Mouse (Mus musculus): Measurements from ENCODE around the gene Prss54. TPM values are rescaled to one million over a fixed set of nuclear protein-coding genes. Genes with fewer than 3 reads are reported as not detected.
"Not testable (repeated sequence)": the region's sequence is repeated elsewhere in the genome, so short reads cannot be mapped to it uniquely, and the experiment has no call there.

Gene Prss54
- polyA plus RNA-seq (2012; rRNA removed): 0.10 TPM in 1 of 2 replicates, not detected in the other

DNA sequence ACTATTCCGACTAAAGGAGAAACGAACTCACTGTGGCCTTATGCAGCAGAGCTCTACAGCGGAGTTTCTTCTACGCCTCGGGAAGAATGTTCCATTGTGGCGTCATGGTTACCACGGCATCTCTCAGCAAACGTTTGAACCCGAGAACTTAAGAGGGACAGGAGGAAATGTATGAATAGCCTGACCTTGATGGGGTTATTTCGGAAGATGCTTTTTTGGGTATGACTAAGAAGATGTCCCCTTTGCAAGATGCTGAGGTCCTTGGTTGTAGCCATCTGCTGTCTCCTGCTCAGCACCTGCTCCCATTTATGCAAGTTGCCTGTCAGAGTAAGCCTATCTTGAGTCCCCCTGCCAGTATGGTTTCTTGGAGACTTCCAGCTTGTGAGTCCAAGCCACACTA lies at the start of gene Prss54:
Gene Prss54, minus strand, starts transcription at position 101 of the 400 bp plus-strand sequence.
- no peak within 1 kb of the TSS for H3K4me3 ChIP-seq (replicated peaks; ENCODE audit: extremely low read depth, low read depth, low read length)
- no peak for DNase-seq
- WGBS: 75% methylated on average over 10 of the region's 10 CpGs
- TF ChIP-seq POLR2A (IDR thresholded peaks at IDR 0.05; ENCODE audit: borderline replicate concordance, extremely low read depth, low read depth, low read length) (no peak), CTCF (IDR thresholded peaks at IDR 0.05; ENCODE audit: insufficient read depth, low read length) (no peak)
- no peaks in the 10 kb centered on the region for H3K4me1 ChIP-seq (ENCODE audit: control insufficient read depth, insufficient read depth, low read length)

DNA sequence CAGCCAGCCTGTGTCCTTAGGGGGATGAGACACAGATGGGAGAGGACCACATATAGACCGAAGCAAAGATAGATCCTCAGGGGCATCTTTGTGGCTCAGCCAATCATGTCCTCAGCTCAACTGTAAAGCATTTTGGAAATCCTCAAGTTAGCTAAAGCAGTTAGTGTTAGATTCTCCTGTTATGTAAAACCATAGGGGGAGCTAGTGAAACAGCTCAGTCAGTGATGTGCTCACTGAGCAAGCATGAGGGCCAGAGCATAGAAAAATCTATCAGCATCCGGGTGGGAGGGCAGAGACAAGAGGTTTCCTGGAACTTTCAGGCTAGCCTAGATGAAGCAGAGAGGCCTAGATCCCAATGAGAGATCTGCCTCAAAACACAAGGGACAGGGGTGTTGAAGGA lies 48.7 kb upstream of the Prss54 start:
- no peak for DNase-seq
- TF ChIP-seq POLR2A (IDR thresholded peaks at IDR 0.05; ENCODE audit: borderline replicate concordance, extremely low read depth, low read depth, low read length): no peak
- no peak for TF ChIP-seq CTCF (IDR thresholded peaks at IDR 0.05; ENCODE audit: insufficient read depth, low read length)
- Histone ChIP-seq H3K4me3 (replicated peaks; ENCODE audit: extremely low read depth, low read depth, low read length) (no peak overlapping the region), H3K4me1 (ENCODE audit: control insufficient read depth, insufficient read depth, low read length) (no peaks in the 10 kb centered on the region)
- WGBS: 80% methylated on average over 2 of the region's 2 CpGs

DNA sequence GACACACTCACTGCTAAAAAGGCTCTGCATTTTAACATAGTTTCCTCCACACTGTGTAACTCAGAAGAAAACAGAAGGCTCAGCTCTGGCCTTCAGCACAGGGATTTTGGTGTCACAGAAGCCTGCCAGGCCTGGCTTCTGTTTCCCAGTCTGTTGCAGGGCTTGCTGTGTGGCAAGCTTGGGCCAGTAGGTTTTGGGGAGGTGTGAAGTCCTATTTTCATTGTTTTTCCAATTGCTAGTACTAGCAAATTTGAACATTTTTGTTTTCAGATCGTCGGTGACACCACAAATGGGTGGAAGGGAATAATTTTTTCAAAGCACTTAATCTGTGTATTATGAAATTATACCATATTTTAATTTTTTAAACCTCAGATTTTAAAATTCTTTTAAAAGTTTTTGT lies 43.9 kb upstream of the Prss54 start:
- no peak for DNase-seq
- TF ChIP-seq CTCF (IDR thresholded peaks at IDR 0.05; ENCODE audit: insufficient read depth, low read length): no peak
- TF ChIP-seq POLR2A (IDR thresholded peaks at IDR 0.05; ENCODE audit: borderline replicate concordance, extremely low read depth, low read depth, low read length): no peak
- H3K4me1 ChIP-seq (ENCODE audit: control insufficient read depth, insufficient read depth, low read length): no peaks in the 10 kb centered on the region
- WGBS: 93% methylated on average over 2 of the region's 2 CpGs
- H3K4me3 ChIP-seq (replicated peaks; ENCODE audit: extremely low read depth, low read depth, low read length): no peak overlapping the region

DNA sequence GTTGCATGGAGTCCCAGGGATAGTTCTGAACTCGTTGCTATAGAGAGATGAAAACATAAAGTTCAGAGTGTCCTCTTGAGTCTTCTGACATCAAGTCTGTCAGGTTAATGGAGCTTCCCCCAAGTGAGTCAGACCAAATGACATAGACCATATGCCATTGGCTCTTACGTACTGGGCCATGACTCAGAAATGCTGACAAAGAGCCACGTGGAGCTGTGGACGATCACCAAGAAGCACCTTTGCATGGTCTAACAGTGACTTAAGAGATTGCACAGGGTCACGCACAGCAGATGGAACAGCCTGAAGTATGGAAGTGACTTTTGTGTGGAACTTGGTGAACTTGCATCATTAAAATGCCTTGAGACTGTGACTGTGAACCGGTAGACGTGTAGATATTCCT lies 40.2 kb upstream of the Prss54 start:
- Histone ChIP-seq H3K4me1 (ENCODE audit: control insufficient read depth, insufficient read depth, low read length) (no peaks in the 10 kb centered on the region), H3K4me3 (replicated peaks; ENCODE audit: extremely low read depth, low read depth, low read length) (no peak overlapping the region)
- no peak for DNase-seq
- TF ChIP-seq POLR2A (IDR thresholded peaks at IDR 0.05; ENCODE audit: borderline replicate concordance, extremely low read depth, low read depth, low read length) (no peak), CTCF (IDR thresholded peaks at IDR 0.05; ENCODE audit: insufficient read depth, low read length) (no peak)
- WGBS: 90% methylated on average over 7 of the region's 7 CpGs

DNA sequence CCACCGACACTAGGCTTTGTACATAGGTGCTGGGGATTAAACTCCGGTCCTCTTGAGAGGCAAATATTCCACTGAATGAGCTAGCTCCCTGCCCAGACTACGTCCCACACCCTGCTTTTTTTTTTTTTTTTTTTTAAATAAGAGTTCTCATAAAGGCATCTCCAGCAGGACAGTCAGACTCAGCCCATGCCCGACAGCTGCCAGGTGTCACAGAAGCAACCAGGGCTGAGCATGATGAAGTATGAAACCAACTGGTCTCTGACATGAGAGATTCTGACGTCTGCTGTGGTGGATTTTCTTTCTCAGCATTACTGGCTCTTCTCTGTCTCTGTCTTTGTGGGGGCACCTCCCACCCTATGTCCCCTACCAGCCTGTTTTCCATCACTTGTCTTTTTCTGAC lies 35.6 kb upstream of the Prss54 start:
- 50% methylated on average over 5 of the region's 5 CpGs for WGBS
- H3K4me3 ChIP-seq (replicated peaks; ENCODE audit: extremely low read depth, low read depth, low read length): no peak overlapping the region
- DNase-seq: no peak

DNA sequence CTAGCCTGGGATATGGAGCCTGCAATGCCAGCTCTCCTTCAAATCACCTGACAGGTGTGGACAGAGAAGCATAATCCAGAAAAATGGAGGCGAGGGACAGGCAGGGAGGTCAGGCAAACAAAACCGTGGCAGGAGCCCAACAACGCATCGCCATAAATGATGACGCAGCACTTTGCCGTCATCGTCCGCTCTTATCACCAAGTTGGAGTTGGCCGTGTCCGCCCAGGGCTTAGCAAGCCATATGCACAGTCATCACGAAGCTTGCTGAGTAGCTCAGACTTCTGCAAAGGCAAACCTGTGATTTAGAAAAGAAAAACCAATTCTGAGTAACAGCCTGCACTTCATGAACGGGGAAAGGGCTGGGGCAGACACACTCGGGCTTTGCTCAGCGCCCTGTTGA lies 34.6 kb upstream of the Prss54 start:
- no peak overlapping the region for H3K4me3 ChIP-seq (replicated peaks; ENCODE audit: extremely low read depth, low read depth, low read length)
- no peaks in the 10 kb centered on the region for H3K4me1 ChIP-seq (ENCODE audit: control insufficient read depth, insufficient read depth, low read length)
- DNase-seq: no peak
- 58% methylated on average over 14 of the region's 14 CpGs for WGBS
- TF ChIP-seq POLR2A (IDR thresholded peaks at IDR 0.05; ENCODE audit: borderline replicate concordance, extremely low read depth, low read depth, low read length) (no peak), CTCF (IDR thresholded peaks at IDR 0.05; ENCODE audit: insufficient read depth, low read length) (no peak)

More for the DNA sequence above, 35.6 kb upstream of the Prss54 start:
- no peak for TF ChIP-seq POLR2A (IDR thresholded peaks at IDR 0.05; ENCODE audit: borderline replicate concordance, extremely low read depth, low read depth, low read length)
- no peak for TF ChIP-seq CTCF (IDR thresholded peaks at IDR 0.05; ENCODE audit: insufficient read depth, low read length)
- no peaks in the 10 kb centered on the region for H3K4me1 ChIP-seq (ENCODE audit: control insufficient read depth, insufficient read depth, low read length)

DNA sequence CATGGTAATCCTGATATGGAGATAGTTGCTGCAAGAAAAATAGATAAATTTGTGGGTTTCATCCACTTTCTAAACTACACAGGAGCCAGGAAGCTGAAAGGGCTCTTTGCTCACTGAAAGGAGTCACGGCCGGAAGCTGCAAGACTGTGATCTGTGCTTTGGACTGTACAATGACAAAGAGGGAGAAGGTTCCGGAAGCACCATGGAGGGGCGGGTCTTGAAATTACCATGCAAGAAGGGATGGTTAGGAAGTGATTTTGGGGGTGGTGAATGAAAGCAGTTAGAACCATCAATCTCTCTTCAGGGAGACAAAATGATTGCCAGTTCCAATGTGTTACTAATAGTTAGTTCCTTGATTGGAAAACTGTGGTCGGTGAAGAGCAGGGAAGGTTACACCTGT lies 33.3 kb upstream of the Prss54 start:
- TF ChIP-seq POLR2A (IDR thresholded peaks at IDR 0.05; ENCODE audit: borderline replicate concordance, extremely low read depth, low read depth, low read length) (no peak), CTCF (IDR thresholded peaks at IDR 0.05; ENCODE audit: insufficient read depth, low read length) (no peak)
- 82% methylated on average over 5 of the region's 5 CpGs for WGBS
- no peak for DNase-seq
- H3K4me3 ChIP-seq (replicated peaks; ENCODE audit: extremely low read depth, low read depth, low read length): no peak overlapping the region
- no peaks in the 10 kb centered on the region for H3K4me1 ChIP-seq (ENCODE audit: control insufficient read depth, insufficient read depth, low read length)

DNA sequence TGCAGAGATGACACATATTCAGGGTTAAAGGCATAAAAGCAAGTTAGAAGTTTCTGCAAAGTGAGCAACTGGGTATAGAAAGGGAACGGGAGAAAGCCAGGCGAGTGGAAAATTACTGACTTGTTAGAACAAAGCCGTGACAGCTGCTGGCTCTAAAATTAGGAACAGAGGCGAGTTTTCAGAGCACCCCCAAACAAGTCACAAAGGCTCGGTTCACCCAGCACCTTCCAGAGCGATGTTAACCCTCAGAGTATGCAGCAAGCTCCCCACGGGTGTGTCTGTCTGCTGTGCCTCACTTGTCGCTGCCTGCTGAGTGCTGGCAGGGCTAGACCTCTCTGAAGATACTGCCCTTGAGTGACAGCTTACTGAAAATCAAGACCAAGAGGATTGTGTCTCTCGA lies 31.1 kb upstream of the Prss54 start:
- Histone ChIP-seq H3K4me3 (replicated peaks; ENCODE audit: extremely low read depth, low read depth, low read length) (no peak overlapping the region), H3K4me1 (ENCODE audit: control insufficient read depth, insufficient read depth, low read length) (no peaks in the 10 kb centered on the region)
- 56% methylated on average over 9 of the region's 9 CpGs for WGBS
- DNase-seq: no peak
- no peak for TF ChIP-seq POLR2A (IDR thresholded peaks at IDR 0.05; ENCODE audit: borderline replicate concordance, extremely low read depth, low read depth, low read length)
- no peak for TF ChIP-seq CTCF (IDR thresholded peaks at IDR 0.05; ENCODE audit: insufficient read depth, low read length)

DNA sequence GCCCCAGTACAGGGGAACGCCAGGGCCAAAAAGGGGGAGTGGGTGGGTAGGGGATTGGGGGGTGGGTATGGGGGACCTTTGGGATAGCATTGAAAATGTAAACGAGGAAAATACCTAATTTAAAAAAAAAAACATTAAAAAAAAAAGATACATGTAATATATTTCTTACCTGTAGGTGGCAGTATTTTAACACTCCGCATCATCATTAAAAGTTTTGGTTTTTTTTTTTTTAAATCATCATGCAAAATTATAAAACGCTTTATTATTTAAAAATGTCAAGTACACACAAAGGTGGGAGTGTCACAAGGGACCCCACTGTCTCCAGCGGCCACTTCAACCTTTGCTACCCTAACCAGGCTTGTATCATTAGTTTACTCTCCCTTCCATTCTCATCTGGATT lies 30.4 kb upstream of the Prss54 start:
- not testable (repeated sequence) for H3K4me1 ChIP-seq (ENCODE audit: control insufficient read depth, insufficient read depth, low read length); DNase-seq; H3K4me3 ChIP-seq (replicated peaks; ENCODE audit: extremely low read depth, low read depth, low read length)
- 17% methylated on average over 4 of the region's 5 CpGs for WGBS

DNA sequence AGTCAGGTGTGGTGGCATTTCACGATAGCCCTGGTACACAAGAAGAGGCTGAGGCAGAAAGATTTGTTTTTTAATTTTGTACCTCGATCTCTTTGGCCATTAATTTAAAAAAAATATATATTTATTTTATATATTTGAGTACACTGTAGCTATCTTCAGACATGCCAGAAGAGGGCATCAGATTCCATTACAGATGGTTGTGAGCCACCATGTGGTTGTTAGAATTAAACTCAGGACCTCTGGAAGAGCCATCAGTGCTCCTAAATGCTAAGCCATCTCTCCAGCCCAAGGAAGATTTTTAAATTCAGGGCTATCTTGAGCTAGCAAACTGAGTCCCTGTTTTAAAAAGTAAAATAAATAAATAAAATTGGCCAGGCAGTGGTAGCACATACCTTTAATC lies 26.0 kb upstream of the Prss54 start:
- TF ChIP-seq POLR2A (IDR thresholded peaks at IDR 0.05; ENCODE audit: borderline replicate concordance, extremely low read depth, low read depth, low read length): no peak
- TF ChIP-seq CTCF (IDR thresholded peaks at IDR 0.05; ENCODE audit: insufficient read depth, low read length): no peak
- 74% methylated on average over 2 of the region's 2 CpGs for WGBS
- Histone ChIP-seq H3K4me3 (replicated peaks; ENCODE audit: extremely low read depth, low read depth, low read length) (no peak overlapping the region), H3K4me1 (ENCODE audit: control insufficient read depth, insufficient read depth, low read length) (no peaks in the 10 kb centered on the region)
- no peak for DNase-seq

DNA sequence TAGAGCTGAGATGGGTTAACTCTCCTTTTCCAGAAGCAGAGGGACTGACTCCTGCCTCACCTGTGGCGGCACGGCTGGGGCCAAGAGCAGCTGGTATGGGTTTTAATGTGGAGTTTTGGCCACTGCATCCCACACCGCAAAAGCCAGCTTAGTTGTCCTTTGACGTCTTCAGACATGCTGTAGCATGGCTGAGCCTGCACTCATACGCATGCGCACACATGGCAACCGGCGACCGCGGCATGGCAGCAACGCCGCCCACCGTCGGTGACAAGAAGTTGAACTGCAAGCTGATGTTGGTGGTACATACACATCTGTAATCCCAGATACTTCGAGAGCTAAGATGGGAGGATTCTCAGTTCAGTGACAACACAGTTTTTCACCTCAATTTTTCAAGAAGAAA lies 25.2 kb upstream of the Prss54 start:
- TF ChIP-seq CTCF (IDR thresholded peaks at IDR 0.05; ENCODE audit: insufficient read depth, low read length) (no peak), POLR2A (IDR thresholded peaks at IDR 0.05; ENCODE audit: borderline replicate concordance, extremely low read depth, low read depth, low read length) (no peak)
- H3K4me1 ChIP-seq (ENCODE audit: control insufficient read depth, insufficient read depth, low read length): no peaks in the 10 kb centered on the region
- no peak for DNase-seq
- no peak overlapping the region for H3K4me3 ChIP-seq (replicated peaks; ENCODE audit: extremely low read depth, low read depth, low read length)
- WGBS: 70% methylated on average over 15 of the region's 15 CpGs
